Mouse (Mus musculus) cerebellum, postnatal 36 days (tissue): ENCODE measurements around the gene Cdh13.

Experiments used
- DNase-seq, 2 experiments: peaks; one replicate each; pipeline ENCODE4 v3.0.0; 2021 to 2022; ENCODE audit warnings: mixed read lengths in 2 of 2

The Cdh13 gene

DNA sequence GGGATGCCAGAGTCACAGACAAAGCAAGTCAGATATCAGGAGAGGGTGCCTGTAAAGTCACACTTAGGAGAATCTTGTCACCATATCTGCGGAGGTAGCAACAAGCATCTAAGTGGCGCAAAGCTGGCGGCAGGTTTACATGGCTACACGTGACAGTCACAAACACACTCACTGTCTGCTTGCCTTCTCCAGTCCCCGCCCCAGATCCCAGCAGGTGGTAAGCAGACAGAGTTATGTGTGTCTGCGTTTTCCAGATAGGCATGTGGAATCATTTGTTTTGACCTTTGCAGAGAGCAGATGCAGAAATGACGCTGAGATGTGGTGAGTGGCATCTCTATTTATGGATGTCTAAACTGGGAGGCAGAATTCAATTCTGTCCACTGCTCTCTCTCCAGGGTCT lies 826.1 kb downstream of the Cdh13 start:
- no peak for DNase-seq

- DNase-seq, result peak; percentile 29 to 31
Measured at GRCm38 (mm10) chr8:119112861-119113260, 829.3 kb downstream of the Cdh13 start.

DNA sequence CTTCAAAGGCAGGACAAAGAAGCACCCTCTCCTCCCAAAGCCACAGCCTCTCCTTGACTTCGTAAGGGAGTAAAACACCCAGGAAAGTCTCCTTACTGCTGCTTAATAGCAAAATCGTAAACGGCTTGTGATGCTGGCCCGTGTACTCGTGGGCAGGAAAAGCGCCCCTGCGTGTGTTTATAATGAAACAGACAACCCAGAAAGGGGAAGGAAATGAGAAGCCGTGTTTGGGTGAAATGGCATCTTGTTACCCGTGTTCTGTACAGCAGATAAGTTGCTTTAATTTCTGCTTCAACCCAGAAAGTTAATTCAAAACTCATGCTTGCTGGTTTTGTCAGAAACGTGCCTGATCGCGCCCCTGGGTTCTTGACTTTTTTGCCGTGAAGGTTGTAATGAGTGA lies 837.7 kb downstream of the Cdh13 start:
- DNase-seq, result no peak

GRCm38 (mm10) chr8:119127841-119128240 lies 844.3 kb downstream of the Cdh13 start:
- no peak for DNase-seq

DNA sequence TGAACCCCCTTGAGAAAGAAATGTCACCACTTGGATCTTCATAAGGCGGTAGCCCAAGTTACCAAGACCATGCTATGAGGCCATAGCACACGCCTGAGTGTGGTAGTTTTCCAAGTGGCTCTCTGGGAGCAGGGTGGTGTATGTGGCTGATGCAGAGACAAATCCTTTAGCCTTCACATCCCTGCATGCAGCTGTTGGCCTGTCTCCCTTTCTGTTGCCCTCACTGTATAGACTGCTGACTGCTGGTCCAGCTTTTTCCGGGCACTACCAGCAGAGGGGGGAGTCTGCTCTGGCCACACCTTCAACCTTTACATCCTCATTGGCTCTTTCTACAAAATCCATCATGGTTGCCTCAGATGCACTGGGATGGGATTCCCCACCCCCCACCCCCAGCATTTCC lies 844.7 kb downstream of the Cdh13 start:
- no peak for DNase-seq

DNA sequence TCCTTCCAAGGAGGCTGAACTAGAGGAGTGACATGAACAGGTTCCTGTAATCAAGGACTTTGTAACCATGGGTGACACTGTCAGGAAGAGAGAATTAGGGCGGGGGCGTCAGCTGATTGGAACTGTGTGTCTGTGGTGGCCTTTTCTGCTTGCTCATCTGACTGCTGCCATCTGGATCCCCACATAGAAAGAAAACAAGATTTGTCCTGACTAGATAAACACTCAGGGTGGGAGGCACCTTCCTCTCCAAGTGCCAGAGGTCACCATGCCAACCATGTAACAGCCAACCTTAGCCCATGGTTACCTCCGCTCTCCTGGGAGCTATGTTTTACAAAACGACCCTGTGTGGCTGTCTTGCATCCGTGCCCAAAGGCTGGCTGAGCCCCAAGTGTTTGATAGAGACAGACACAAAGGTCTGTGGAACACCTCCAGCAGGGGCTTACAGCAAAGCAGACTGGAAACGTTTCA lies 873.0 kb downstream of the Cdh13 start:
- DNase-seq, result no peak

- peak; percentile 63 to 66 for DNase-seq
Measured at GRCm38 (mm10) chr8:119158628-119159027, 875.1 kb downstream of the Cdh13 start.

DNA sequence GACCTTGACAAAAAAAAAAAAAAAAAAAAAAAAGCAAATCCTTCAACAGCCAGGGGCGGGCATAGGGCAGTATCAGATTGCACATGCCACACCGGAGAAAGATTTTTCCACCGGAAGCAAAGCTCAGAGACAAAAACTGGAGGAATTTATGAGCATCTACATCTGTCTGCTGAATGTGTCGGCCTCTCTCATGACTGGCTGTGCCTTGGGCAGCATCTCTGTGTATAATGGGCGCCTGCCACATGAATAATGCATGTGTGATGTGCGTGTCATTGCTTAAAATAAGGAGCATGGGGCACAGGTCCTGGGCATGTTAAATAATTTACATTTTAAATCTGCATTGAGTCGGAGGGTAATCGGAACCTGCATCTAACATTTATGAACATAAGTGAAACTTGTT lies 876.3 kb downstream of the Cdh13 start:
- DNase-seq, result no peak

- DNase-seq, result no peak
Measured at GRCm38 (mm10) chr8:119164076-119164475, 880.5 kb downstream of the Cdh13 start.

- DNase-seq, result no peak
Measured at GRCm38 (mm10) chr8:119177226-119177935, 893.8 kb downstream of the Cdh13 start.

DNA sequence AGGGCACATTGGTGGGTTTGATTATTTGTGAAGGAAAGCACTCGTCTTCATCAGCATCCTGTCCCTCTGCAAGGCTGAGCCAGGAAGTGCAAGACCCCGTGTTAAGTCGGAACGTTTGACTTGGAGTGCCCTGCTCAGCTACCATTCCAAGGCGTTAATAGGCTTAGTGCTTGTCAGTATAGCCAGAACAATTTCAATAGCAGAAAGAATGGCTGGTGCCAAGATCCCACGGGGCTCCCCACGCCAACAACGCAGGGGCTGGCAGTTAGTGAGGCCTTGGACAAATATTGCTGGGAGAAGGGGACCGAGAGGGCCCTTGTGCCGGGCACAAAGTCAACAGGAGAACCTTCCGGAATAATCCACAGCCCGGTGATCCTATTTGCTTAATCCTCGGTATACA lies 897.1 kb downstream of the Cdh13 start:
- DNase-seq, result no peak

DNA sequence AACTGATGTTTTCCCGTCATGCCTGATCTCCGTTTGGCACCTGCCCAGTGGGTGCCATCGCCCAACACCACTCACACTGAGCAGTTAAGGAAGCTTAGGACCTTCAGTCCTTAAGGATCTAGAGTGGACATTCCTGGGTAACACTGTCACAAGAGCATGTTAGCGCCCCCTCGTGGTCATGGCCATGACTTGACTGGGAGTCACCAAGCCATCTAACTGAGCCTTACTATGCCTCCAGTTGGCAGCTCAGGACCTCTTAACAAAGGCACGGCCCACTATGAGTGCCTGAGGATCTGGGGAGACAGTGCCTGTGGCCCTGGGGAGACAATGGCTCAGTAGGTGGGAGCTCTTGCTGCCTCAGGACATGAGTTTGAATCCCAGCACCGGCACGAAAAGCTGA lies 912.2 kb downstream of the Cdh13 start:
- peak; percentile 47 to 49 for DNase-seq

DNA sequence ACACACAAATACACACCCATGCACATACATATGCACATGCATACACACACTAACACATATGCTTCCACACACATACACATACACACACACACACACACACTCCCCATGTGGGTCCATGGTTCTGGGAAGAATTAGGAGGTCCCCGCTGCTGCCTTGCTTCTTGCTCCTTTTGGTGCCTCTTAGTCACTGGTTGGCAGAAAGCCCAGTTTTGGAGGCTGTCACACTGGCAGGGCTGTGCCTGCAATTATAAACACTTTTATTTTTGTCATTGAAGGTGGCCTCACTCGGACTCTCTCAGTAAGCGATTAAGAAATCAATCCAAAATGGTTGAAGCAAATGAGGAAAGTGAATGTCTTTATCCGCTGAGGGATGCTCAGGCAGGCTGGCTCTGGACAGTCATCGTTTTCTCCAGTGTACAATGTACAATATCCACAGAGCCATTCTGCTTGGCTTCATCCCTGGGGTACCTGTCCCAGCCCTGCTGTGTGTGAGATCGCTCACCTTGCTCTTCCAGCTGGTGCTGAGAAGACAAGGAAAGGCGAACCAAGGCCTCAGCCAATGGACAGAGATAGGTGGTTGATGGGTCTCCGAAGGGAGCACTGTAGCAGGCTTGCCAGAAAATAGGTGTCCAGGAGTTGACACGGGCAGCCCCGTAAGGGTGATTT lies 913.1 kb downstream of the Cdh13 start:
- peak; percentile 51 to 69 for DNase-seq

- DNase-seq, result no peak
Measured at GRCm38 (mm10) chr8:119208567-119208966, 925.0 kb downstream of the Cdh13 start.

GRCm38 (mm10) chr8:119224547-119224946 lies 941.0 kb downstream of the Cdh13 start:
- peak; percentile 32 to 52 for DNase-seq

DNA sequence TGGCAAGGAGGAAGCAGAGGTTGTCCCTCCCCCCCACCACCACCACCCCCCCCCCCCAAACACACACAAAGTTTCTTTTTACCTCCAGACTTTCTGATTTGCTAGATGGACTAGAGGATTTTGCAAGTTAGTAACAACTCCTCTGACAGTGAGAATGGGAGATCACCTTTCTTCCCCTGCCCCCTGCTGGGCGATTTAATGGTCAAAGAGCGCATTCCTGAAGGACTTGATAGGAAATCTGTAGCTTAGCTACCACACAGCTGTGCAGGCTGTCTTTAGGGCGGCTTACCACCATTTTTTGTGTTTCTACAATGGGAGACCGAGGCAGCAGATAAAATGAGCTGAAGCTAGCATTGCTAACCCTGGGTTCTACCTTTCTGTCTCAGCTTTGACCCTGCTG lies 961.6 kb downstream of the Cdh13 start:
- no peak for DNase-seq

DNA sequence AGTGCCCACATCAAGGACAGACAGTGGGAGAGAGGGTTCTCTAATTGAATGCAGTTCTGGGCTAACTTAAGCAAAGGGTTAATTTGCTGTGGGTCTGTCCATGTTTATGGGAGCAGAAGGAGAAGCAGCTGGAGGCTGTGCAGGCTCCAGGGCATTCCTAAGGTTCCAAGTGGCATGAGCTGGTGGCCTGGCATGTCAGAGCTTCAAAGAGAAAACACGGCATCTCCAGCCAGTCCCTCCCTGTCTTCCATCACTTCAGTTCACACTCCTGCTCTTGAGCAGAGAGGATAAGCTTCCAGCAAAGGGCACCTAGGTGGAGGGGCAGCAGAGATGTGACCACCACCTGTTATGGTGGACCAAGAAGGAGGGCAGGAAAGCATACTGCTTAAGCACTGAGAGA lies 962.1 kb downstream of the Cdh13 start:
- DNase-seq, result peak; percentile 13 to 14

- no peak for DNase-seq
Measured at GRCm38 (mm10) chr8:119254358-119254757, 970.8 kb downstream of the Cdh13 start.

- no peak for DNase-seq
Measured at GRCm38 (mm10) chr8:119258642-119259041, 975.1 kb downstream of the Cdh13 start.

GRCm38 (mm10) chr8:119263750-119264149 lies 980.2 kb downstream of the Cdh13 start:
- DNase-seq, result peak; percentile 56 to 59

- DNase-seq, result no peak
Measured at GRCm38 (mm10) chr8:119266304-119266703, 982.8 kb downstream of the Cdh13 start.

GRCm38 (mm10) chr8:119269576-119269975 lies 986.0 kb downstream of the Cdh13 start:
- DNase-seq, result no peak

DNA sequence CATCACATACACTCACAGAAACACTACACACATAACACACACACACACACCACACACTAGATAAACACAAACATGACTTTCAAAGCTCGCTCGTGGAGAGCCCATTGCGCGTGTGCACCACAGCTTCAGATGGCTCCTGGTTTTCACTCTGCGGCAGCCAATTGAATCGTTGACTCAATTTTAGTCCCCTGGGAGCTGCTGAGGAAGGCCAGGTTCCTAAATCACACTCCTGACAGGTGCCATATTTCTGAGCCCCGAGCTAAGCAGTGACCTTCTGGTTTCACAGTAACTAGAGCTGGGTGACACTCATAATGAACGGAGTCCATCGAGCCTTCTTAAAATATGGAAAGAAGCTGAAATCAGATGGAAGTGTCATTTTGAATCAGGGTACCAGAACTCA lies 986.8 kb downstream of the Cdh13 start:
- no peak for DNase-seq

DNA sequence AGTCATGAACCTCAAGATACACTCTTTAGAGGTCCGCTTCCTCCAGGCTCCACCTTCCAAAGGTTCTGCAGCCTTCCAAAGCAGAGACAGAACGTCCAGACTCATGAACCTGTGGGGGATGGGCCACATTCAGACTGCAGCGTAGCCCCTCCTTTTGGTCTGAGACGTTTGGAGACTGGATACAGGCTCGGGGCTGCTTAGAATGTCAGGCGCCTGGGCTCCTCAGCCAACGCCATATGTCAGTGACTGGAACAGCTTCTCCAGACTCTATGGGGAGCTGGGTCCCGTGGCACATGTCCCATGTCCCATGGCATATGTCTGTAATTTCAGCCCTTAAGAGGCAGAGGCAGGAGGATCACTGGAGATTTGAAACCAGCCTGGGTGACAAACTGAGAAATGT lies 989.4 kb downstream of the Cdh13 start:
- peak; percentile 48 to 54 for DNase-seq

DNA sequence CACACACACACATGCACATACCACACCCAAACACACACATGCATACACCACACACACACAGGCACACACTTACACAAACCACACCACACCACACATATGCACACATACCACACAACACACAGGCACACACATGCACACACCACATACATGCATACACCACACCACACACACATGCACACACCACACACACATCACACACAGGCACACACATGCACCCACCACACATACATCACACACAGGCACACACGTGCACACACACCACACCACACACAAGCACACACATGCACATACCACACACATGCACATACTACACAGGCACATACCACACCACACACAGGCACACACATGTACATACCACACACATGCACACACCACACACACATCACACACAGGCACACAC lies 991.9 kb downstream of the Cdh13 start:
- no peak for DNase-seq
